Mouse (Mus musculus): ENCODE data around the gene Kalrn.
A peak's percentile ranks its signal among the peaks of the same experiment; 100 is the strongest.

Gene Kalrn

DNA sequence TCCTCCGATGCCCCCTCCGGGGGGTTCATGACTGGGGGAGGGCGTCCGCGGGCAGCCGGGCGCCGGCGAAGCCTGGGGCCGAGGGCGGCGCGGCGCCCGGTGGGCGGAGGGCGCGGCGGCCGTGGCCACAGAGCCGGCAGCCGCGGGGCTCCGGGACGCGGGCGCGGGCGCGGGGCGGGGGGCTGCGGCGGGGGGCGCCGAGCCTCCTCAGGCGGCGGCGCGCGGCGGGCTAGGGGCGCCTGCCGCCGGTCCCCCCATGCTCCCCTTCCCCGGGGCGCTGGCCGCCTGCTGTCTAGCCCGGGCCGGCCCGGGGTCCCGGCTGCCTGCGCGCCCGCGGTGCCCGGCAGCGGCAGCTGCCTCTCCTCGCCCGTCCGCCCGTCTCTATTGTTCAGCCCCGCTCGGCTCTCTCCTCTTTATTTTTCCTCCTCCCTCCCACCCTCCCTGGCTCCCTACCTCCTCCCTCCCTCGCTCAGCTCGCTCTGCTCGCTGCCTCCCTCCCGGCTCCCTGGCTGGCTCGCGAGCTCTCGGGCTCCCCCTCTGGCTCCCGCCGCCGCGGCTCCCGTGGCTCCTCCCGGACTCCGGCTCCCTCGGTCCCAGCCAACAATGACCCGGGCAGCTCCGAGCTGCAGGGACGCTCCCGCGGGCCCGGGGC, at the start of gene Kalrn:
Gene Kalrn, minus strand, starts transcription at position 382 of the 652 bp plus-strand sequence.
- peak; percentile 94 for DNase-seq (ENCODE audit: low spot score)

DNA sequence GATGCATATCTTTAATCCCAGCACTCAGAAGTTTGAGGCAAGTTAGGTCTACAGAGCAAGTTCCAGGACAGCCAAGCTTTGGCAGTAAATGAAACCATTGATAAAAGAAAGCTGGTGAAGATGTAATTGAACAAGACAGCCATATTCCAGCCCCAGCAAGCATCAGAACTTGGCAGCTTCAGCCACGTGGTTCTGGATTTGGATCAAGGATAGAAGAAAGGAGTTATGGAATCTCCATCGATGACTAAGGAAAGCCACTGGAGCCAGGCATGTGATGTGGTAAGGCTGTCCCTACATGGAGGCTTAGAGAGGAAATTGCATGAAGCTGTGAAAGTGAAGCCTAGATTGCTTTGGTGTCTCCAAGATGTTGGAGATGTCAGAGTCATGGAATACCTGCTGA, 40.7 kb upstream of the Kalrn start:
- no peak for DNase-seq (ENCODE audit: low spot score)

DNA sequence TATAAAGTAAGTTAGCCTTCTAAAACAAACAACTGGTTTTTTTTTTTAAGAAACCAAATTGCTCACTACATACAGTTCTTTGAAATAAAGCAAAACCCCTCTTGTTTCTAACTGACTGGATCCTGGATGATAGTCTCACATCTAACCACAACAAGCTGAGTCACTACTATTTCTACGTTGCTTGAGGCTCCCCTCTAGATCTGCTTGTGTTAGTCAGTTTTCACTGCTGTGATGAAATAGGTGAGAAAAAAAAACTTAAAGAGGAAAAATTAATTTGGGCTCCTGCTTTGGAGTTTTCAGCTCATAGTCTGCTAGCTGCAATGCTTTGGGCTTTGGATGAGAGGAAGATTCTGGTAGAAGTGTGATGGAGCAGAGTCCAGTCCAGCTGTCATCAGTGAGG, 36.8 kb upstream of the Kalrn start:
- no peak for DNase-seq (ENCODE audit: low spot score)

DNA sequence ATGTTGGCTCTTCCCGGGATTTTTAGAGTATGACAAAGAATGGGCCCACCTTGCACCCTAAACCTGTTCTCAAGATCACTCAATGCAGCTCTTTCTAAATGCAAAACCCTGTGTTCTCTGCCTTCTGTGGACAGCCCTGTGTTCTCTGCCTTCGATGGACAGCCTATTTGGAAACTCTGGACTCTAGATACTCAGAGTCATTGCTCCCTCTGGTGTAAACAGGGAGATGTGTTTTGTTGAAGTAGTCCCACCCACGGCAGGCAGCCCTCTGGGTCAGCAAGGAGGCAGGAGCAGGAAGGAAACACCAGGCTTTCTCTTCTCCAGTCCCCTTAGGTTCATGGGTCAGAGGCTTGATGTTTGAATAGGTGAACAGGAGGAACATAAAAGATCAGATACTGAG, 32.3 kb upstream of the Kalrn start:
- peak; percentile 12 for DNase-seq (ENCODE audit: low spot score)

DNA sequence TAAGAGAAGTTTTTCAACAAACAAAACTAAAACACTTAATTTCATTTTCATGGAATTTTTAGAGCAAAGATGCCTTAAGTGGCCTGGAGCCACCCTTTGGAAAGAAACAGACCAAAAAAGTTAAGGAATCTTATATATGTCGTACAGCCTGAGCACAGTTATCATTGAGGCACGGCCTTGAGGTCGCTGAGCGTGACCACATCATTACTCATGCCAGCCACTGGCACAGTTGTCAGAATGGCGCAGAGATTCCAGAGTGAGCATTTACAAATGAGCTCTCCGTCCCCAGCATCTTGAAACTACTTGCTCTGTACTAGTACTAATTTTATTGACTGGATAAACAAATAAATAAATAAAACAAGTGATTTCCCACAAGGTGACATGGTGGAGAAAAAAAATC, 30.5 kb upstream of the Kalrn start:
- DNase-seq (ENCODE audit: low spot score), result no peak

DNA sequence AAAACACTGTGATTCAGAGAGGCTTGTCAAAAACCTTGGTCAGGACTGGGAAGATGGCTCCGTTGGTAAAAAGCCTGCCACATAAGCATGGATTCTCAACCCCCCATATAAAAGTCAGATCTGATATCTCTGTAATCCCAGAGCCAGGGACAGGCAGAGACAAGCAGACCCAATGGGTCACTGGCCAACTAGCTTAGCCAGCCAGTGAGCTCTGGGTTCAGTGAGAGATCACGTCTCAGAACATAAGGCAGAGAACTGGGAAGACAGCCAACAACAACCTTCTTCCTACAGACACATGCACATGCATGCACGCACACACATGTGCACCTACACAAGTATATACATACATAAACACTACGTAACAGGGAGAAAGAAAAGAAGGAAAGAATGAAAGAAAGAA, 29.7 kb upstream of the Kalrn start:
- DNase-seq (ENCODE audit: low spot score), result no peak

DNA sequence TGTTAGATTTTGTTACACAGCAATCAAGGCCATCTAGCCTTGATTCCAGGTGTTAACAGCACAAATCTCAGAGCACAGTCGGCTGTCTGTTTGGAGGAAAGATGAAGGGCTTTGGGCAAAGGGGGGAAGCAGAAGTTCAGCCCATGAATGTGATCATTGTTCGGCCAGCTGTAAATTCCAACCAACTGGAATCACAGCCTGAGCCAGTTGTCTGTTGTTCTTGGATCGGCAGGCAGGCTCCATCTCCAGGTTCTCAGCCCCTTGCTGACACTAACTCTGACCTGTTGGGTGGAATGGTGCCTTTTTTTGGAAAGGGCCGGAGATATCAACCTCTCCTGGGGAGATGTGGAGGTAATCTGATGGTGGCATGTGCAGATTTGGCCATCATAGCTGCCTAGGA, 28.6 kb upstream of the Kalrn start:
- no peak for DNase-seq (ENCODE audit: low spot score)

DNA sequence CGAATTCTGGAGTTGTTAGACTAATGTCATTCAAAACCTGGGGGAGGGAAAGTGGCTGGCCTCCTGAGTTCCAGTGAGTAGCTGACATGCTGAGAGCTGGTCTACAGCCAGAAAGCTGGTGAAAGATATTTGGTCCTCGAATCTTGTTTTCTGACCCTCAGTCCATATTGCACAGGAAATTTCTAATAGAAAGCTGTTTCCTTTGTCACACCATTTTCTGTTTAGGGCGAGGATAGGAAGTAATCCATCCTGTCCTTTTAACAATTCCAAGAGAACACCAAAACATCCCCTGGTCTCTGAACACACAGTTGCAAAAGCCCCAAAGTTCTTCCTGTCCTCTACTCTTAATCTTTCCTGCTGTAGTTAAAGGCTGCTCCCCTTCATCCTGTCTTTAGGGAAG, 22.0 kb upstream of the Kalrn start:
- no peak for DNase-seq (ENCODE audit: low spot score)

DNA sequence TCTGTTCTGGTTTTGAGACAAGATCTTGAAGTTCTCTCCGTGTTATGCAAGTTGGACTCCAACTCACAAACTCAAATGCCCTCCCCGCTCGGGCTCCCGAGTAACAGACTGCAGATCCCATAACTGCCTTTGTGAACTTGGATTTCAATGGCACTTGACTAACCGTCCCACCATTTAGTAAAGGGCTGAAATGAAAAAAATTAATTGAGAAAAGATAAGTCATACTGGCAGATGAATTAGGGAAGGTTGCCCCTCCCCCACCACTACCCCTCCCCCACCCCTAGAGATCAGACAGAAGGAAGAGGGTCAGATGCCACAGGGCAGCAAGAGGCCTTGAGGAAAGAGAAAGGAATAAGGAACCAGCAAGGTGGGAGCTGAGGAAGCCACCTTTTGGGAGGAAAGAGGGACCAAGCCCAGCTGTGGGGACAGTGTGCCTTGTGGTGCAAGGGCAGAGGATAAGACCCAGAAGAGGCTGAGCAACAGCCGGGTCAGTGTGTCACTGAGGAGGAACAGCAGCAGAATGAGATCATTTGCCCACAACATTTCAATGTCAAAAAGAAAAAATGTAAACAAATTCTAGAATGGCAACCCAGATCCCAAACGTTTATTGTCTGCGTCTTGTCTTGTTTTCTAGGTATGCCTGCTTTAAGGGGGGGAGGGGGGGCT, 21.4 kb upstream of the Kalrn start:
- DNase-seq (ENCODE audit: low spot score), result no peak

GRCm38 (mm10) chr16:34592696-34593095, 19.4 kb upstream of the Kalrn start:
- no peak for DNase-seq (ENCODE audit: low spot score)

DNA sequence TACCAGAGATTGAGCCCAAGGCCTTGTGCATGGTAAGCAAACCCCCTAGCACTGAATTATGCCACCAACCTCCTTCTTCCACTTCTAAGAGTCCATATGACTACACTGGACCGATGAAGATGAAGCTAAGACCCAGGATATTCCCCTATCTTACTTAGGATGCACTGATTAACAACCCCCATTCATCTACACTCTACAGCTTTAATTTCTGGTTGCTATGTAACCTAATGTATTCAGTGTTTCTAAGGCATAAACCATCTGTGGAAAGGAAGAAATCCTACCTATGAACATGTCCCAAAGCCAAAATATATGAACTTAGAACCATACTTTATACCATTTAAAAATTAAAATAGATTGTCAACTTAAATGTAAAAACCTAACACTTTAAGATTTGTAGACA, 18.6 kb upstream of the Kalrn start:
- DNase-seq (ENCODE audit: low spot score), result no peak

DNA sequence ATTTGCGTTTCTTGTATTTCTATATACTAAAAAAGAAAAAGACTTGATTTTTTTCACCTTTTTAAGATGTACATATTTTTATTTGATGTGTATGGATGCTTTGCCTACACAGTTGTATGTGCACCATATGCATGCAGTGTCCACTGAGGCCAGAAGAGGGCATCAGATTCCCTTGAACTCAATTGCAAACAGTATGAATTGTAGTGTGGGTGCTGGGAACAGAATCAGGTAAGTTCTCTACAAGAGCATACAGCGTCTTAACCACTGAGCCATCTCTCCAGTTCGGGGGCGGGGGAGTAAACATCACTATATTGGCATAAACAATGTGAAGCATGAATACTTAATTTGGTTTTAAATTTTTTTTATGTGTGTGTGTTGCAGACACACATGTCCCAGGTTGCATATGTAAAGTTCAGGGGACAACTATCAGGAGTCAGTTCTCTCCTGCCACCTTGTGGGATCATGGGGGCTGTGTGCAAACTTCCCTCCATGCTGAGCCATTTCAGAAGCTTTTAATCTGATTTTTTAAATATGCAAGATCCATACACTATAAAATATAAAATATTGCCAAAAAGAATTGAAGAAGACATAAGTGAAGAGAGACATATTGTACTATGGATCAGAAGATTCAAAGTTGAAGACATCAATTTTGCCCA, 6.5 kb upstream of the Kalrn start:
- no peak for DNase-seq (ENCODE audit: low spot score)

GRCm38 (mm10) chr16:34573856-34574491, 642 bp upstream of the Kalrn start:
- no peak for DNase-seq (ENCODE audit: low spot score)

DNA sequence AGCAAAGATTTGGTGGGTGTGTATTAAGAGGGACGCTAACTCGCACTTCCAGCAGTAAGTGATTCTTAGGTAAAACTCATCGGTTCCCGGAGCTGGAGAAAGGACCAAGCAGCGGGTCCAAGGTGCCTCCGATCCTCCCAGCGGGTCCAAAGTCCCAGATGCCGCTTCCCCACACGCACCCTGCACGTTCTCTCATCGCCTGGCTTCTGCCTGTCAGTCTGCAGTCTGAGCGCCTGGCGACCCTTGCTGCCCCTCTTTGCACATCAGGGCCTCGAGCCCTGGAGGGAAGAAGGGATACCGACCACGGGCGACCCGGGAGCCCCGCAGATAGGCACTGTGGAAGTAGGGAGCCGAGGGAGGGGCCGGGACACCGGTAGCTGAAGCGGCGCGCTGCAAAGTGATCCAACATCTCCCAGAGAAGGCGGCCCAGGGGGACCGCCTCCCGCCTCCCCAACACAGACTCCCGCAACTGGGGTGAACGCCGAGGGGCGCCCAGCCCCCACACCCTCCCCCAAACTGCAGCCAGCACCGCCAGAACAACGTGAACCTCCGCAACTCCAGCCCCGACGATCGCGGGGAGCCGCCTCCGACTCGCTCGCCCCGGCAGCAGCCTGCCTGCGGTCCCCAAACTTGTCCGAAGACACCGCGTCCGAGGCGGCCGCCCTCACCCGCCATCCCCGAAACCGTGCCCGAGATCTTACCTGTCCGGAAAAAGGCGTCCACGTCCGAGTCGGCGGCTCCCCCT, 754 bp downstream of the Kalrn start:
- peak; percentile 32 for DNase-seq (ENCODE audit: low spot score)

GRCm38 (mm10) chr16:34571931-34572405, 1.4 kb downstream of the Kalrn start:
- no peak for DNase-seq (ENCODE audit: low spot score)

- no peak for DNase-seq (ENCODE audit: low spot score)
Measured at GRCm38 (mm10) chr16:34569897-34570296, 3.4 kb downstream of the Kalrn start.

GRCm38 (mm10) chr16:34568831-34569230, 4.5 kb downstream of the Kalrn start:
- DNase-seq (ENCODE audit: low spot score), result no peak

GRCm38 (mm10) chr16:34563593-34564280, 9.6 kb downstream of the Kalrn start:
- DNase-seq (ENCODE audit: low spot score), result no peak

- no peak for DNase-seq (ENCODE audit: low spot score)
Measured at GRCm38 (mm10) chr16:34561734-34562135, 11.6 kb downstream of the Kalrn start.

DNA sequence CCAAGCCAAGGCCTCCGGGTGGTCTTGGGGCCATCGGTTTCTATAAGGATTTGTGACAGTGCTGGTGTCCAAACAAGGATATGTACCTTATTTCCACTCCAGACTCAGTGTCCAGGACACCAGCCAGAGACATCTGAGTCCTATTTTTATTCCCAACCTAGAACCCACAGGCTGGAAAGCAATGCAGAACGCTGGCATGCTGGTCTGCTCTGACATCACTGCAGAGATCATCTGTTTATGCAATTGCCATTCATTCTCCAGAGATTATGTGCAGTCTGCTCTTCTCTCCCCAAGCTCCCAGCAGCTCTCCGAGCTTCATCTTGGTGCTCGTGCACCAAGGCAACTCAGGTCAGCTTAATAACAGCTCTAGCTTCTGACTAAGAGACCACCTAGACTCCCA, 12.5 kb downstream of the Kalrn start:
- no peak for DNase-seq (ENCODE audit: low spot score)

- DNase-seq (ENCODE audit: low spot score), result no peak
Measured at GRCm38 (mm10) chr16:34560411-34560810, 12.9 kb downstream of the Kalrn start.

DNA sequence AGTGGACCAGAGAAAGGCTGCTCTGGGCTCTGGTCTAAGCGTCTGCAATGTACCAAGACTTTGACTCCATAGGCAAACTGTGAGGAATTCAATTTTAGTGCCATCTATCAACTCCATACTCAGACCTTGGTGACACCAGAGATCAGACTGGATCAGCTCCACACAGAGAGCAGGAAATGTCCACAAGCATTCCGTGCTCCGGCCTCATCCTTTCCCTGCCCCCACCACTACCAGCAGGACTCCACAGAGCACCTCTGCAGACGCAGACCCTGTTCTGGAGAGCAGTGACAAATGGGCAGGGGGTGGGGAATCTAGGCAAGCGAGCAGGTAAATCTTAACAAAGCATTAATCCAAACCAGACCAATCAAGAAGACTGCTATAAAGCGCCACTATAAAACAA, 15.4 kb downstream of the Kalrn start:
- no peak for DNase-seq (ENCODE audit: low spot score)

All from ovary, postnatal 36 days (tissue).